Mouse (Mus musculus): ENCODE results near the gene Nkx6-1. TPM values are rescaled to one million over a fixed set of nuclear protein-coding genes. Genes with fewer than 3 reads are reported as not detected.

The Nkx6-1 gene
- polyA plus RNA-seq, 1 experiment from 2014 or later, result 0.87 TPM

DNA sequence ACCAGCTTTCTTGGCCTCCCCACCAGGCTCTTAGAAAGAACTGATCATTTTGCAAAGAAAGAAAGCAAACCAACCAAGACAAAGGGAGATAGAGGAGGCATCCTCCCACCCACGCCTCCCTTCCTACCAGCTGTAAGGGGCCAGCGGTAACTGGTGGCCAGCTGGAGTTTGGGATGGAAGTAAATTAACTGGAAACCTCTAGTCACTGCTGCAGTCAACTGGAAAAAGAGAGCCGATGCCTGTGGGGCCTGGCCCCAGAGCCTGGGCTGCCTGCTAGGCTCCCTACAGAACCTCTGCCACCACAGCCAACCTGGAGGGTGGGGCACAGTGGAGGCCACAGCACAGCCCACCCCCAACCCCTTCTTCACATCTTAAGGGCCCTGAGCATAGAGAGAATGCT is 8.7 kb downstream of the Nkx6-1 start:
- H3K4me1 ChIP-seq, result 0 out of 2 replicates have a peak, but pooled peaks cover 6% of the 10 kb centered on the region
- no peaks in the 10 kb centered on the region for H3K9me3 ChIP-seq
- H3K36me3 ChIP-seq, result no peaks in the 10 kb centered on the region
- no peak overlapping the region for H3K4me3 ChIP-seq
- peaks cover 77% of the 10 kb centered on the region for H3K27me3 ChIP-seq (ENCODE audit: insufficient read depth, poor library complexity, severe bottlenecking)
- no peak for DNase-seq (ENCODE audit: low spot score)
- 13% methylated on average over 3 of the region's 3 CpGs for WGBS
- no peak overlapping the region for H3K27ac ChIP-seq

DNA sequence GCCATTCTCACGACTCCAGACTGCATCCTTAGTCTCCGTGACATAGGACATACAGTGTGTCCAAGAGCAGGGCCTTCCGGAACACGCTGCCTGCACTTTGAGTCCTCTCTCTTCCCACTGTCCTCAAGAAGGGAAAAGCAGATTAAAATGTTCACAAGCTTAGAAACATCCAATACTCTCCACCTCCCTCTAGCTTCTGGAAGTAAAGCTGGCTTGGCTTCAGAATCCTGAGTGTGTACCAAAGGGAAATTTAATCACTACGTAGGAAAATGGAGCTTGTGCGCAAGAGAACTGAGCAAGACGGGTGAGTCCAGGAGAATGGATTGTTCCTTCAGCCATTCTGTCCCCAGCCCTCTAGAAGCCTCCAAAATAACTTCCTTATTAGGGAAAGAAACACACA is 9.4 kb downstream of the Nkx6-1 start:
- 51% methylated on average over 7 of the region's 7 CpGs for WGBS
- H3K9me3 ChIP-seq, result no peaks in the 10 kb centered on the region

DNA sequence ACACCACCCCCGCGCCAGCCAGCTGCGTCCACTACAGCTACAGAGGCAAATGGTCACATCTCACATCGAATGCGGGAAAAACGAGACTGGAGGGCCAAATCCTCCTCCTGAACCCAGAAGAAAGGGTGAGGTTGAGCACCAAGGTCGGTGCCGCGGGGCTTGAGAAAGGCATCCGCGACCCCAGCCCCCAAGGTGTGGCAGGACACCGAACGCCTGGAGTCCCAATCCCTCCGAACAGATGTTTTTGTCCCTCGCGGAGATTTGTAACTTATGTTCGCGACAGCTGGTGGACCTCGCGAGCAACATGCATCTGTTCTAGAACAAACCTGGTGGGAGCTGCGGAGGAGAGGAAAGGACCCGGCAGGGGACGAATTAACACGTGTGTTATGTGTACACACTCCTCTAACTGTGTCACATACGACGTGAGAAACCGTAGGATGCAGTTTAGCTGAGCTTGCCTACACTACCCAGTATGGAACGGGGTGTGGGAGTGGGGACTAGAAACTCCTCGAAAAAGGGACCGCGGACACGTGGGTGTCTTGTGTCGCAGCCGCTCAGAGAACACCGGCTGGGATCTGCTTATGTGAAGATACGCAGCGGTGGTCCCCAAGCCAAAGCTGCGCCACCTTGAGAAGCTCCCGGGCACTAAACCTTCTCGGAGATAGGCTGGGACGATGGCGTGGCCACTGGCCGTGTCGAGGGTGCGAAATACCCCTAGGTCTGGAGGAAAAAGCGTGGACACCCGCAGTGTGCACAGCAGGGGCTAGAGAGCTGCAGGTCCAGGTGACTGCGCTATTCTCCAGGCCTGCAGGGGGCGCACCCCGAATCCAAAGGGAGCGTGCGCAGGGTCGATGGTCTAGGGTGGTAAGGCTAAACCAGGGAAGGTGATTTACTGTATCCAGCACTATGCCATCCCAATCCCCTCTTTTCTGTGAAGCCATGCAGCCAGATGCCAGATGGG is 16.8 kb downstream of the Nkx6-1 start:
- no peak for DNase-seq (ENCODE audit: low spot score)

More for the DNA sequence above, 9.4 kb downstream of the Nkx6-1 start:
- H3K4me1 ChIP-seq, result 0 out of 2 replicates have a peak, but pooled peaks cover 6% of the 10 kb centered on the region
- no peak overlapping the region for H3K27ac ChIP-seq
- no peak for DNase-seq (ENCODE audit: low spot score)
- peaks cover 74% of the 10 kb centered on the region for H3K27me3 ChIP-seq (ENCODE audit: insufficient read depth, poor library complexity, severe bottlenecking)
- no peaks in the 10 kb centered on the region for H3K36me3 ChIP-seq
- H3K4me3 ChIP-seq, result no peak overlapping the region

GRCm38 (mm10) chr5:101646961-101647575 is 17.7 kb downstream of the Nkx6-1 start:
- Histone ChIP-seq H3K36me3 (no peaks in the 10 kb centered on the region), H3K4me3 (no peak overlapping the region), H3K9me3 (no peaks in the 10 kb centered on the region), H3K4me1 (peaks cover 12% of the 10 kb centered on the region; the same call in 1 of the 2 replicates), H3K27me3 (ENCODE audit: insufficient read depth, poor library complexity, severe bottlenecking) (peaks cover 78% of the 10 kb centered on the region), H3K27ac (no peak overlapping the region)
- no peak for DNase-seq (ENCODE audit: low spot score)
- WGBS, result 35% methylated on average over 20 of the region's 20 CpGs

More for the DNA sequence above, 16.8 kb downstream of the Nkx6-1 start:
- Histone ChIP-seq H3K27ac (no peak overlapping the region), H3K36me3 (no peaks in the 10 kb centered on the region), H3K4me1 (peaks cover 12% of the 10 kb centered on the region; the same call in 1 of the 2 replicates), H3K9me3 (no peaks in the 10 kb centered on the region), H3K4me3 (peak overlapping the region; percentile 37), H3K27me3 (ENCODE audit: insufficient read depth, poor library complexity, severe bottlenecking) (peaks cover 74% of the 10 kb centered on the region)
- WGBS, result 3% methylated on average over 53 of the region's 53 CpGs

- Histone ChIP-seq H3K27ac (no peak overlapping the region), H3K27me3 (ENCODE audit: insufficient read depth, poor library complexity, severe bottlenecking) (peaks cover 77% of the 10 kb centered on the region), H3K36me3 (no peaks in the 10 kb centered on the region), H3K4me1 (peaks cover 12% of the 10 kb centered on the region; the same call in 1 of the 2 replicates), H3K9me3 (no peaks in the 10 kb centered on the region), H3K4me3 (no peak overlapping the region)
- WGBS, result 78% methylated on average over 8 of the region's 8 CpGs
- DNase-seq (ENCODE audit: low spot score), result peak; percentile 53
These were observed 19.7 kb downstream of the Nkx6-1 start for GRCm38 (mm10) chr5:101645071-101645470.

DNA sequence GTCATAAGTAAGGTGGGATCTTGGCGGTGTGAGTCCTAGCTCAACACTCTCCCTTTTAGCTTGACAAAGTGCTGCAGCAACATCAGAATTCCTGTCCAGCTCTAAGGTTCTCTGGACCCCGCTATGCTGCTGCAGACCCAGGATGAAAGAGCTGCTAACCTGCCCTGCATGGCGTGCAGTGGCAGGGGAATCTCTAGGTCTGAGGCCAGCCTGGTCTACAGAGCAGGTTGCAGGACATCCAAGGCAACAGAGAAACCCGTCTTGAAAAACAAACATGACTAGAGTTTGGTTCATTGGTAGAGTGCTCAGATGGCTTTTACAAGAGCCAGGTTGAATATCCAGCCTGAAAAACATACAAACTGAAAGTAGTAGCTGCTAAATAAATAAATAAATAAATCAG is 26.7 kb downstream of the Nkx6-1 start:
- Histone ChIP-seq H3K27ac (no peak overlapping the region), H3K9me3 (no peaks in the 10 kb centered on the region), H3K36me3 (no peaks in the 10 kb centered on the region), H3K27me3 (ENCODE audit: insufficient read depth, poor library complexity, severe bottlenecking) (peaks cover 14% of the 10 kb centered on the region), H3K4me1 (no peaks in the 10 kb centered on the region), H3K4me3 (no peak overlapping the region)
- DNase-seq (ENCODE audit: low spot score), result peak; percentile 58
- WGBS, result 80% methylated on average over 4 of the region's 4 CpGs

Other genes starting within 250 kb of the Nkx6-1 start
- 0.42 and 0.64 TPM in 2 replicates for gene Cds1, start 100.1 kb upstream of the Nkx6-1 start, polyA plus RNA-seq (2016; fragmentation: Nextera tagmentation; extraction: Ambion mirVana)